Mouse (Mus musculus) intestine, embryonic 14.5 days (tissue): ENCODE data around the gene Creld2. TPM values are rescaled to one million over a fixed set of nuclear protein-coding genes. Genes with fewer than 3 reads are reported as not detected.

Experiments used
- ATAC-seq: fragments of 200-750 bp; cut with Nextera tagmentation; replicated peaks from 2 replicates; pipeline ENCODE4 v1.8.0; 2017; ENCODE audit warnings: low read depth, moderate number of reproducible peaks, moderate TSS enrichment, moderate library complexity; ENCODE audit not compliant: low FRiP score, low TSS enrichment
- DNase-seq: peaks from one replicate; pipeline ENCODE4 v3.0.0-alpha.2; 2018; ENCODE audit warnings: low spot score
- H3K27ac ChIP-seq: fragments of 300-500 bp; sonication (generic); 2 replicates; pipeline ENCODE4 v1.5.1; 2014; ENCODE audit warnings: low read depth, mild to moderate bottlenecking, control low read depth
- H3K27me3 ChIP-seq: fragments of 300-500 bp; sonication (generic); replicated peaks from 2 replicates; pipeline ENCODE4 v1.6.1; 2014; ENCODE audit warnings: low read length, control low read depth; ENCODE audit not compliant: control insufficient read depth, insufficient read depth
- H3K36me3 ChIP-seq: fragments of 300-500 bp; sonication (generic); 2 replicates; pipeline ENCODE4 v1.6.1; 2014; ENCODE audit warnings: low read length, control low read depth; ENCODE audit not compliant: control insufficient read depth, insufficient read depth
- H3K4me1 ChIP-seq: fragments of 300-500 bp; sonication (generic); replicated peaks from 2 replicates; pipeline ENCODE4 v1.6.1; 2014; ENCODE audit warnings: low read length, control low read depth, mixed read lengths; ENCODE audit not compliant: control insufficient read depth, insufficient read depth
- H3K4me2 ChIP-seq: fragments of 300-500 bp; sonication (generic); 2 replicates; pipeline ENCODE4 v1.6.1; 2014; ENCODE audit warnings: low read length
- H3K4me3 ChIP-seq: fragments of 300-500 bp; sonication (generic); 2 replicates; pipeline ENCODE4 v1.5.1; 2014; ENCODE audit warnings: low read depth, low read length, control low read depth, mixed read lengths
- H3K9ac ChIP-seq: fragments of 300-500 bp; sonication (generic); 2 replicates; pipeline ENCODE4 v1.6.1; 2014; ENCODE audit warnings: mild to moderate bottlenecking, low read length
- H3K9me3 ChIP-seq: fragments of 300-500 bp; sonication (generic); 2 replicates; pipeline ENCODE4 v1.6.1; 2016; ENCODE audit warnings: low read length, control low read depth; ENCODE audit not compliant: control insufficient read depth
- WGBS: fragments of 180-500 bp; shearing (Covaris S2); extraction: QIAGEN DNeasy Blood & Tissue Kit; methylation state at CpG from one replicate; pipeline ENCODE4 v1.1.7; 2014; 5-methylcytosine and 5-hydroxymethylcytosine counted together
- polyA plus RNA-seq: library from polyadenylated mRNA; unstranded; fragments of >200 nt; fragmentation: Nextera tagmentation; extraction: Ambion mirVana; gene quantifications from 2 replicates; pipeline ENCODE4 v1.2.1, GENCODE M21; 2014

The Creld2 gene
- polyA plus RNA-seq, 1 experiment from 2014 or later: 95.1 TPM

GRCm38 (mm10) chr15:88843486-88844097, 24.1 kb downstream of the Creld2 start:
- no peak for DNase-seq

DNA sequence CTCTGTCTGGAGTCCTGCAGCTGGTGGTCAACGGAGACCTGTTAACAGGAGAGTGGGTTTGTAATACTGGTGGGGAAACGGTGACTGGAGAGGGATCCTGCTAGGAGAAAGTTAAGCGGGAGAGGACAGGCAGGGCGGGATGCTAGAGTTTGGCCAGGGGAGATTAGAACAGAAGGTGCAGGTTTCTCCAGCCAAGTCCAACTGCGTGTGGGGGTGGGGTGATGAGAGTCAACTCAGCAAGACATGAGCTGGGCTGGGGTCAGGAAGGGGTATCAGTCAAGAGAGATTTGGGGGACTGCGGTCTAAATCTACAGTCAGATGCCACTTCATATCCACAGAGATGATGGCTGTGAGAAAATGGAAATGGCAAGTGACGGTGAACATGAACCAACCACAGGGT, 25.5 kb downstream of the Creld2 start:
- DNase-seq: no peak

More at GRCm38 (mm10) chr15:88843486-88844097, 24.1 kb downstream of the Creld2 start:
- 24% methylated on average over 8 of the region's 8 CpGs for WGBS
- Histone ChIP-seq H3K9ac (no peak overlapping the region), H3K4me1 (peaks cover 20% of the 10 kb centered on the region), H3K27ac (no peak overlapping the region), H3K4me2 (no peak overlapping the region), H3K27me3 (no peaks in the 10 kb centered on the region), H3K36me3 (no peaks in the 10 kb centered on the region), H3K4me3 (no peak overlapping the region), H3K9me3 (no peaks in the 10 kb centered on the region)
- ATAC-seq: no peak

GRCm38 (mm10) chr15:88848661-88849060, 29.2 kb downstream of the Creld2 start:
- 88% methylated on average over 1 of the region's 1 CpGs for WGBS
- no peaks in the 10 kb centered on the region for H3K9me3 ChIP-seq
- no peaks in the 10 kb centered on the region for H3K27me3 ChIP-seq

More for the DNA sequence above, 25.5 kb downstream of the Creld2 start:
- Histone ChIP-seq H3K4me1 (peaks cover 7% of the 10 kb centered on the region), H3K36me3 (no peaks in the 10 kb centered on the region), H3K27ac (no peak overlapping the region), H3K4me3 (no peak overlapping the region), H3K9me3 (no peaks in the 10 kb centered on the region), H3K9ac (no peak overlapping the region), H3K4me2 (no peak overlapping the region), H3K27me3 (no peaks in the 10 kb centered on the region)
- 93% methylated on average over 7 of the region's 7 CpGs for WGBS
- no peak for ATAC-seq

DNA sequence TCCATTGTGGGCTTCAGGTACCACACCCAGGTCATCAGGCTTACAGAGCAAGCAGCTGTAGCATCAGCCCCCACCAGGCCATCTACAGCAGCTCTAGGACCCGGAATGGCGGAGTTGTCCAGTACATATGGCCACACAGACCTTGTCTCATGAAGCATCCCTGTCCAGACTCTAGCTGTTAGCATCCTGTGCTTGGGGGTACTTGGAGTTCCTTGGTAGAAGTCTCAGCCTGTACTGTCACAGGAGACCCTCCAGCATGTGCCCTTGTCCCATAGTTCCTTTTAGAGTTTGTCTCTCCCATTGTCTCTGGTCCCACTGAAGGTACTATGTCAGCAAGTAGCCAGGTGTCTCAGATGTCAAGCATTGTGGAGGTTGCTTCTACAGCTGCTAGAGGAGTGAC, 30.2 kb downstream of the Creld2 start:
- no peak overlapping the region for H3K4me2 ChIP-seq
- H3K9me3 ChIP-seq: no peaks in the 10 kb centered on the region
- no peaks in the 10 kb centered on the region for H3K36me3 ChIP-seq
- 91% methylated on average over 2 of the region's 2 CpGs for WGBS
- no peak overlapping the region for H3K9ac ChIP-seq
- H3K27me3 ChIP-seq: no peaks in the 10 kb centered on the region
- ATAC-seq (no peak), DNase-seq (no peak)
- no peak overlapping the region for H3K4me3 ChIP-seq
- no peak overlapping the region for H3K27ac ChIP-seq
- peaks cover 18% of the 10 kb centered on the region for H3K4me1 ChIP-seq

More at GRCm38 (mm10) chr15:88848661-88849060, 29.2 kb downstream of the Creld2 start:
- ATAC-seq (no peak), DNase-seq (no peak)
- H3K27ac ChIP-seq: no peak overlapping the region
- no peak overlapping the region for H3K9ac ChIP-seq
- H3K4me3 ChIP-seq: no peak overlapping the region
- H3K4me2 ChIP-seq: no peak overlapping the region
- H3K4me1 ChIP-seq: peaks cover 12% of the 10 kb centered on the region
- H3K36me3 ChIP-seq: no peaks in the 10 kb centered on the region

- 55% methylated on average over 10 of the region's 10 CpGs for WGBS
- Histone ChIP-seq H3K9me3 (no peaks in the 10 kb centered on the region), H3K9ac (no peak overlapping the region), H3K27me3 (no peaks in the 10 kb centered on the region), H3K4me1 (peaks cover 25% of the 10 kb centered on the region), H3K27ac (no peak overlapping the region), H3K4me2 (no peak overlapping the region), H3K36me3 (no peaks in the 10 kb centered on the region), H3K4me3 (no peak overlapping the region)
- DNase-seq (no peak), ATAC-seq (peak; percentile 58)
Observed at GRCm38 (mm10) chr15:88850146-88850826, 30.8 kb downstream of the Creld2 start.

- H3K9me3 ChIP-seq: no peaks in the 10 kb centered on the region
- H3K4me3 ChIP-seq: no peak overlapping the region
- 47% methylated on average over 3 of the region's 3 CpGs for WGBS
- DNase-seq: no peak
- no peak overlapping the region for H3K9ac ChIP-seq
- H3K27me3 ChIP-seq: no peaks in the 10 kb centered on the region
- no peak overlapping the region for H3K4me2 ChIP-seq
- H3K4me1 ChIP-seq: peaks cover 27% of the 10 kb centered on the region
- no peaks in the 10 kb centered on the region for H3K36me3 ChIP-seq
- ATAC-seq: no peak
- no peak overlapping the region for H3K27ac ChIP-seq
Observed at GRCm38 (mm10) chr15:88851076-88851475, 31.6 kb downstream of the Creld2 start.

- H3K4me2 ChIP-seq: no peak overlapping the region
- peak overlapping the region; percentile 22; the same call in 1 of the 2 replicates for H3K27ac ChIP-seq
- H3K36me3 ChIP-seq: no peaks in the 10 kb centered on the region
- no peak overlapping the region for H3K4me3 ChIP-seq
- H3K4me1 ChIP-seq: peaks cover 27% of the 10 kb centered on the region
- ATAC-seq: peak; percentile 82
- 66% methylated on average over 10 of the region's 10 CpGs for WGBS
- no peaks in the 10 kb centered on the region for H3K27me3 ChIP-seq
- H3K9me3 ChIP-seq: no peaks in the 10 kb centered on the region
- DNase-seq: no peak
- H3K9ac ChIP-seq: no peak overlapping the region
Observed at GRCm38 (mm10) chr15:88851507-88852149, 32.2 kb downstream of the Creld2 start.

- H3K36me3 ChIP-seq: no peaks in the 10 kb centered on the region
- no peaks in the 10 kb centered on the region for H3K27me3 ChIP-seq
- H3K9me3 ChIP-seq: no peaks in the 10 kb centered on the region
- H3K9ac ChIP-seq: no peak overlapping the region
- no peak overlapping the region for H3K4me3 ChIP-seq
- peaks cover 27% of the 10 kb centered on the region for H3K4me1 ChIP-seq
- H3K27ac ChIP-seq: no peak overlapping the region
- no peak overlapping the region for H3K4me2 ChIP-seq
- ATAC-seq: no peak
- WGBS: 88% methylated on average over 9 of the region's 9 CpGs
- no peak for DNase-seq
Observed at GRCm38 (mm10) chr15:88853106-88853505, 33.7 kb downstream of the Creld2 start.
